Mouse (Mus musculus) mouse embryonic stem cell (cell line): ENCODE results near the gene Arhgap22.

ENCODE experiments used
- in situ Hi-C, 2 experiments: fragments of 300-500 bp; cut with MboI; formaldehyde crosslinking; loops; 1 replicate in 1 of 2; 3 replicates in 1 of 2; pipeline ENCODE4 v1.14.3; 2019 to 2020; ENCODE audit warnings: low sequenced_read_pairs in 2 of 2, low pct_unique_long_range_greater_than_20kb in 1 of 2, mixed read lengths in 1 of 2; ENCODE audit not compliant: unreplicated experiment in 1 of 2

The Arhgap22 gene

GRCm38 (mm10) chr14:33348146-33348545 is 134.3 kb downstream of the Arhgap22 start:
- in situ Hi-C loops: no loop called here

GRCm38 (mm10) chr14:33351019-33351418 is 137.2 kb downstream of the Arhgap22 start:
- in situ Hi-C loops: no loop called here

- in situ Hi-C loops: no loop called here
These were observed 138.3 kb downstream of the Arhgap22 start for GRCm38 (mm10) chr14:33351984-33352722.

GRCm38 (mm10) chr14:33352890-33353289 is 139.1 kb downstream of the Arhgap22 start:
- in situ Hi-C loops: no loop called here

- in situ Hi-C loops: no loop called here
These were observed 141.4 kb downstream of the Arhgap22 start for GRCm38 (mm10) chr14:33355276-33355675.

- in situ Hi-C loops: no loop called here
These were observed 144.0 kb downstream of the Arhgap22 start for GRCm38 (mm10) chr14:33357600-33358368.

GRCm38 (mm10) chr14:33358891-33359290 is 145.1 kb downstream of the Arhgap22 start:
- in situ Hi-C loops: no loop called here

GRCm38 (mm10) chr14:33361546-33361945 is 147.7 kb downstream of the Arhgap22 start:
- in situ Hi-C loops: no loop called here

GRCm38 (mm10) chr14:33362122-33362521 is 148.3 kb downstream of the Arhgap22 start:
- in situ Hi-C loops: no loop called here

GRCm38 (mm10) chr14:33362807-33363206 is 149.0 kb downstream of the Arhgap22 start:
- in situ Hi-C loops: no loop called here

GRCm38 (mm10) chr14:33363611-33364010 is 149.8 kb downstream of the Arhgap22 start:
- in situ Hi-C loops: no loop called here

- in situ Hi-C loops: no loop called here
These were observed 150.2 kb downstream of the Arhgap22 start for GRCm38 (mm10) chr14:33364061-33364460.

GRCm38 (mm10) chr14:33366891-33367777 is 153.3 kb downstream of the Arhgap22 start:
- in situ Hi-C loops: no loop called here

GRCm38 (mm10) chr14:33369375-33369774 is 155.5 kb downstream of the Arhgap22 start:
- in situ Hi-C loops: no loop called here

- in situ Hi-C loops: loop anchor here in 1 of 2 experiments (5.0 kb wide), 1 partner anchor 53 kb away; no protein-coding TSS in a partner anchor
These were observed 156.2 kb downstream of the Arhgap22 start for GRCm38 (mm10) chr14:33370056-33370455.

GRCm38 (mm10) chr14:33371248-33371647 is 157.4 kb downstream of the Arhgap22 start:
- in situ Hi-C loops: loop anchor here in 1 of 2 experiments (5.0 kb wide), 1 partner anchor 54 kb away; no protein-coding TSS in a partner anchor

- in situ Hi-C loops: loop anchor here in 1 of 2 experiments (5.0 kb wide), 1 partner anchor 56 kb away; no protein-coding TSS in a partner anchor
These were observed 159.4 kb downstream of the Arhgap22 start for GRCm38 (mm10) chr14:33373271-33373670.

GRCm38 (mm10) chr14:33374089-33374488 is 160.3 kb downstream of the Arhgap22 start:
- in situ Hi-C loops: loop anchor here in 1 of 2 experiments (5.0 kb wide), 1 partner anchor 57 kb away; no protein-coding TSS in a partner anchor
